Mouse (Mus musculus) heart, embryonic 11.5 days (tissue): Measurements from ENCODE around the gene Fank1. TPM values are rescaled to one million over a fixed set of nuclear protein-coding genes. Genes with fewer than 3 reads are reported as not detected.

Source experiments
- ATAC-seq: fragments of 200-750 bp; cut with Nextera tagmentation; replicated peaks from 2 replicates; pipeline ENCODE4 v1.8.0; 2017; ENCODE audit warnings: moderate library complexity; ENCODE audit not compliant: insufficient number of reproducible peaks, low FRiP score, low TSS enrichment
- H3K27ac ChIP-seq: fragments of 300-500 bp; sonication (generic); 2 replicates; pipeline ENCODE4 v1.5.1; 2014; ENCODE audit warnings: mild to moderate bottlenecking, low read depth, low read length
- H3K27me3 ChIP-seq: fragments of 300-500 bp; sonication (generic); 2 replicates; pipeline ENCODE4 v1.6.1; 2014; ENCODE audit warnings: mild to moderate bottlenecking, low read length, mixed read lengths; ENCODE audit not compliant: control insufficient read depth, insufficient read depth
- H3K36me3 ChIP-seq: fragments of 300-500 bp; sonication (generic); 2 replicates; pipeline ENCODE4 v1.6.1; 2014; ENCODE audit warnings: mild to moderate bottlenecking, low read length, moderate library complexity, mixed read lengths; ENCODE audit not compliant: control insufficient read depth, insufficient read depth
- H3K4me1 ChIP-seq: fragments of 300-500 bp; sonication (generic); 2 replicates; pipeline ENCODE4 v1.6.1; 2014; ENCODE audit warnings: low read length; ENCODE audit not compliant: control insufficient read depth, insufficient read depth
- H3K4me2 ChIP-seq: fragments of 300-500 bp; sonication (generic); 2 replicates; pipeline ENCODE4 v1.6.1; 2014; ENCODE audit warnings: mild to moderate bottlenecking, moderate library complexity
- H3K4me3 ChIP-seq: fragments of 300-500 bp; sonication (generic); 2 replicates; pipeline ENCODE4 v1.5.1; 2014; ENCODE audit warnings: low read depth, low read length
- H3K9ac ChIP-seq: fragments of 300-500 bp; sonication (generic); 2 replicates; pipeline ENCODE4 v1.6.1; 2014; ENCODE audit warnings: mild to moderate bottlenecking, low read depth, low read length, moderate library complexity
- H3K9me3 ChIP-seq: fragments of 300-500 bp; sonication (generic); replicated peaks from 2 replicates; pipeline ENCODE4 v1.6.1; 2016; ENCODE audit warnings: low read length; ENCODE audit not compliant: control insufficient read depth
- WGBS: fragments of 180-500 bp; shearing (Covaris S2); extraction: QIAGEN DNeasy Blood & Tissue Kit; methylation state at CpG from one replicate; pipeline ENCODE4 v1.1.7; 2014; ENCODE audit not compliant: insufficient replicate concordance; 5-methylcytosine and 5-hydroxymethylcytosine counted together
- polyA plus RNA-seq: library from polyadenylated mRNA; unstranded; fragments of >200 nt; fragmentation: Nextera tagmentation; extraction: Ambion mirVana; gene quantifications from 2 replicates; pipeline ENCODE4 v1.2.1, GENCODE M21; 2014

Fank1 gene
- polyA plus RNA-seq, 1 experiment from 2014 or later, result 0.10 TPM

- WGBS, result 73% methylated on average over 2 of the region's 2 CpGs
- Histone ChIP-seq H3K27ac (no peak overlapping the region), H3K27me3 (no peaks in the 10 kb centered on the region), H3K36me3 (no peaks in the 10 kb centered on the region), H3K9me3 (no peaks in the 10 kb centered on the region), H3K9ac (no peak overlapping the region), H3K4me1 (peaks cover 2% of the 10 kb centered on the region; the same call in 1 of the 2 replicates), H3K4me2 (no peak overlapping the region), H3K4me3 (no peak overlapping the region)
- no peak for ATAC-seq
These were observed 149.1 kb downstream of the Fank1 start for GRCm38 (mm10) chr7:133925771-133926170.

- H3K27ac ChIP-seq, result no peak overlapping the region
- H3K9me3 ChIP-seq, result no peaks in the 10 kb centered on the region
- no peak for ATAC-seq
- no peaks in the 10 kb centered on the region for H3K27me3 ChIP-seq
- H3K9ac ChIP-seq, result no peak overlapping the region
- H3K4me1 ChIP-seq, result peaks cover 6% of the 10 kb centered on the region
- WGBS, result 85% methylated on average over 3 of the region's 3 CpGs
- no peak overlapping the region for H3K4me3 ChIP-seq
- no peaks in the 10 kb centered on the region for H3K36me3 ChIP-seq
- H3K4me2 ChIP-seq, result no peak overlapping the region
These were observed 152.3 kb downstream of the Fank1 start for GRCm38 (mm10) chr7:133928981-133929380.

Other genes starting within 250 kb of the Fank1 start
- gene Tex36, start 174.7 kb upstream of the Fank1 start, polyA plus RNA-seq, result not detected in 2 replicates
- 15.2 and 20.1 TPM in 2 replicates for gene Edrf1, start 139.3 kb upstream of the Fank1 start, polyA plus RNA-seq
- gene Mmp21, start 96.8 kb upstream of the Fank1 start, polyA plus RNA-seq, result 0.11 and 0.23 TPM in 2 replicates
- 100 and 102 TPM in 2 replicates for gene Bccip, start 67.5 kb upstream of the Fank1 start, polyA plus RNA-seq
- gene Uros, start 66.8 kb upstream of the Fank1 start, polyA plus RNA-seq, result 53.0 and 53.6 TPM in 2 replicates
- gene Dhx32, start 5.9 kb downstream of the Fank1 start, polyA plus RNA-seq, result 24.7 and 30.8 TPM in 2 replicates